Mouse (Mus musculus) C2C12 (cell line): ENCODE data around the gene Elk3. TPM values are rescaled to one million over a fixed set of nuclear protein-coding genes. Genes with fewer than 3 reads are reported as not detected.

Source experiments
- H3K27me3 ChIP-seq: one replicate; pipeline ENCODE4 v1.6.1; 2011; ENCODE audit not compliant: control insufficient read depth, insufficient read depth, insufficient read length
- H3K36me3 ChIP-seq: one replicate; pipeline ENCODE4 v1.6.1; 2011; ENCODE audit not compliant: control insufficient read depth, insufficient read depth
- H3K4me3 ChIP-seq: one replicate; pipeline ENCODE4 v1.5.1; 2011; ENCODE audit warnings: mild to moderate bottlenecking, control low read depth; ENCODE audit not compliant: poor library complexity, insufficient read depth, severe bottlenecking
- H3K79me2 ChIP-seq: one replicate; pipeline ENCODE4 v1.6.1; 2011; ENCODE audit not compliant: control insufficient read depth, insufficient read depth
- H3K79me3 ChIP-seq: one replicate; pipeline ENCODE4 v1.6.1; 2011; ENCODE audit warnings: low read depth, control low read depth
- H3ac ChIP-seq: one replicate; pipeline ENCODE3; 2011; ENCODE audit warnings: low read depth; ENCODE audit not compliant: control insufficient read depth, insufficient read length
- CEBPB ChIP-seq: IDR thresholded peaks from one replicate; pipeline ENCODE4 v1.6.1; 2011; ENCODE audit warnings: low read depth, mild to moderate bottlenecking, control low read depth, moderate library complexity
- CTCF ChIP-seq: IDR thresholded peaks from one replicate; pipeline ENCODE4 v1.5.1; 2011; ENCODE audit not compliant: control insufficient read depth, insufficient read depth, insufficient read length
- FOSL1 ChIP-seq: IDR thresholded peaks from one replicate; pipeline ENCODE4 v1.8.0; 2011; ENCODE audit warnings: mild to moderate bottlenecking, low read length; ENCODE audit not compliant: poor library complexity, insufficient read depth, severe bottlenecking
- MAX ChIP-seq: IDR thresholded peaks from one replicate; pipeline ENCODE4 v1.6.1; 2011; ENCODE audit warnings: mild to moderate bottlenecking, control low read depth
- MYOD1 ChIP-seq: IDR thresholded peaks from one replicate; pipeline ENCODE4 v1.6.1; 2011; ENCODE audit warnings: low read depth; ENCODE audit not compliant: control insufficient read depth, insufficient read length
- MYOG ChIP-seq: IDR thresholded peaks from one replicate; pipeline ENCODE4 v1.6.1; 2011; ENCODE audit not compliant: control insufficient read depth, insufficient read length; ENCODE audit errors: extremely low read depth
- USF1 ChIP-seq: IDR thresholded peaks from one replicate; pipeline ENCODE4 v1.6.1; 2011; ENCODE audit warnings: low read depth, mild to moderate bottlenecking, control low read depth, moderate library complexity
- polyA plus RNA-seq: library from polyadenylated mRNA; unstranded; fragments of >200 nt; fragmentation: generic; extraction: Trizol; gene quantifications from one replicate; pipeline ENCODE4 v1.2.1, GENCODE M21; 2012; ENCODE audit warnings: missing spikeins

The Elk3 gene
- polyA plus RNA-seq, 1 experiment: 56.1 TPM

DNA sequence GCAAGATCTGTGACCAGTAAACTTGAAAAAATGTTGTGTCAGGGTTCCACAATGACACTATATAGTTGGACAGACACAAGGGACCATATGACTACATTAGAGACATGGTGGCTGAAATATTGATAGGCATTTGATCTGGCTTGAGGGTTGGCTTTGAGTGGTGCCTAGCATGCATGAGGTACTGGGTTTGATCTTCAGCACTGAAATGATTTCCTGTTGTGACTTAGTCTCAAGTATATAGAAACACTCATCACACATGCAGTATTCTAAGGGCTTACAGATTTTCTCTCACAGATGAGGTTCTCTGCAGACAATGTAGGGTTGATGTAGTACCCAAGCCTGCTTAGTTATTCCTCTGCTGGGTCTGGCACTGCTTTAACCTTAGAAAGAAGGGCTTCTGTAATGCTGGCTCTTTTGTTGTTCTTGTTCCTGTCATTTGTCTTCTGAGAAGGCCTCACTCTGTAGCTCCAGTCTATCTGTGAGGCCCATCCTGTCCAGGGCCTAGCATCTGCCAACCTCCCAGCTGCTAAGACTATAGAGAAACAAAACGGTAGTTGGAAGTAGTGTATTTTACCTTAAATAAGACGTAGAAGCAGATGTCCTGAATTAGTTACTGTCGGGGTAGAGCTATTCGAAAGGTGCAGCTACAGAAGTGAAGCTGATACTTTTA lies 105.5 kb downstream of the Elk3 start:
- no peak overlapping the region for H3ac ChIP-seq
- TF ChIP-seq MYOG: no peak
- TF ChIP-seq USF1: no peak
- no peak for TF ChIP-seq FOSL1
- TF ChIP-seq CTCF: no peak
- TF ChIP-seq MYOD1: no peak
- no peak for TF ChIP-seq MAX
- TF ChIP-seq CEBPB: no peak
- H3K79me2 ChIP-seq: peaks cover 100% of the 10 kb centered on the region
- peaks cover 10% of the 10 kb centered on the region for H3K36me3 ChIP-seq
- no peaks in the 10 kb centered on the region for H3K27me3 ChIP-seq
- H3K4me3 ChIP-seq: no peak overlapping the region
- H3K79me3 ChIP-seq: peaks cover 76% of the 10 kb centered on the region

DNA sequence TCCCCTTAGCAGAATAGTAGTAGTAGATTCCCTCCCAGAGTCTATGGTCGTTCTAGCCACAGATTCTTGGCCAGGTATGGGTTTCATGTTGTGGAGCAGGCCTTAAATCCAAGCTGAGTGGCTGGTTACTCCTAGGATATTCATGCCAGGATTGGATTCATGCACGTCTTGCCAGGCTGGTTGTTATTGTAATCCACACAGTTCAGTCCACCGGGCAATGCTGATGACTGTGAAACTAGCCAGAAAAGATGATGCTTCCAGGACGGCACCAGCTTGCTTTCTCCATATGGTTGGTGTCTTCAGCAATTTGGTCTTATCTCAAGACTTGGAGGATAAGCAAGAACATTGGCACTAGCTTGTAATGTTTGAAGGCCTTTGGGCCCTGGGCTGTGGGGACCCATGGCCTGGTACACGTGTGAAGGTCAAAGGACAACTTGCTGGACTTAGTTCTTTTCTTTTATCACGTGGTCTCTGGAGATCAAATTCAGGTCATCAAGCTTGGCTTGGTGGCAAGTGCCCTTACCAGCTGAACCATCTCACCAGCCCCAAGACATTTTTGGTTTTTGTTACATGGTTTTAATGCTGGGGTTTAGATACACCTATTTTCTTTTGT lies 109.0 kb downstream of the Elk3 start:
- Histone ChIP-seq H3K79me2 (peaks cover 100% of the 10 kb centered on the region), H3K36me3 (no peaks in the 10 kb centered on the region), H3ac (no peak overlapping the region), H3K4me3 (no peak overlapping the region), H3K27me3 (no peaks in the 10 kb centered on the region), H3K79me3 (peaks cover 90% of the 10 kb centered on the region)
- TF ChIP-seq CEBPB: no peak

DNA sequence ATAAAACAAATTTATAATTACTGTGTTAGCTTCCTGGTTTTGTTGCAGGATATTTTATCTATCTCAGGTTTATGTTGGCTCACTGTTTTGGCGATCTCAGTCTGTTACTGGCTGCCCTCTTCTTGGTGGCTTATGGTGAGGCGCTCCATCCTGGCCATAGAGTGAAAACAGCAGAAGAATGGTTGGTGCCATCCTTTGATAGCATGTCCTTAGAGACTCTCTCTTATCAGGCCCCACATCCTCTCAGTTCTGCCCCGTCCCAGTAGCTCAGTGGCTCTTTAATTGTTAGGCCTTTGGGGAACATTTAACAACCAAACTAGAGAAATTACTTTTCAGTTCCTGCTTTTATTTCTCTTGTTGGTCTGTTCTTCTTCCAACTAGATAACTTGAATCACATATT lies 112.0 kb downstream of the Elk3 start:
- Histone ChIP-seq H3K27me3 (no peaks in the 10 kb centered on the region), H3K79me2 (peaks cover 98% of the 10 kb centered on the region), H3K36me3 (no peaks in the 10 kb centered on the region), H3K79me3 (peaks cover 86% of the 10 kb centered on the region), H3K4me3 (no peak overlapping the region), H3ac (no peak overlapping the region)
- TF ChIP-seq CEBPB (no peak), MYOG (no peak), MYOD1 (no peak), CTCF (no peak), MAX (no peak), USF1 (no peak), FOSL1 (no peak)

Other genes starting within 250 kb of the Elk3 start
- gene Cfap54, start 229.5 kb downstream of the Elk3 start, polyA plus RNA-seq: 0.01 TPM
- gene Cdk17, start 150.3 kb downstream of the Elk3 start, polyA plus RNA-seq: 7.4 TPM
- 69.6 TPM for gene Lta4h, start 142.3 kb upstream of the Elk3 start, polyA plus RNA-seq
- 0.02 TPM for gene Hal, start 177.6 kb upstream of the Elk3 start, polyA plus RNA-seq
- 0.04 TPM for gene Amdhd1, start 228.9 kb upstream of the Elk3 start, polyA plus RNA-seq
- 0.08 TPM for gene Ccdc38, start 229.5 kb upstream of the Elk3 start, polyA plus RNA-seq